Mouse (Mus musculus): ENCODE results near the gene Nkd1.

The Nkd1 gene

GRCm38 (mm10) chr8:88538976-88539371 is 17.8 kb downstream of the Nkd1 start:
- DNase-seq (ENCODE audit: low spot score), result no peak

DNA sequence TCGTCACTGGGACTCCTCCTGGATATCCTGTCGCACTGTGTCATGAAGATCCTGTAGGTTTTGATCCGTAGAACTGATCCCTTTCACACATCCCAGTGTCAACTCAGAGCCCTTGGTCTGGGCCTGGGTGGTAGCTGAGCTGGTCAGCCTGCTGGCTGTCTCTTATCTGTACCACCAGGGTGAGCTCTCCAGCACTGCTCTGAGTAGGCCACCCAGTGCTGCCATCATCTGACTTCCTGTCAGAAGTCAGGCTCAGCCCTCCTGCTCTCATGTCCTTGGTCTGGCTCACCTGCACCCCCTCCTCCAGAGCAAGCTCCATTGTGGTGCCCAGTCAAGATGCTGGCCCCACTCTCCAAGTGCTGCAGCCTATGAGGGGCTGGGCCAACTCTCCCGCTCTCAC is 18.8 kb downstream of the Nkd1 start:
- DNase-seq (ENCODE audit: low spot score), result no peak

- no peak for DNase-seq (ENCODE audit: low spot score)
Observed at GRCm38 (mm10) chr8:88542596-88543213, 21.6 kb downstream of the Nkd1 start.

- DNase-seq (ENCODE audit: low spot score), result no peak
Observed at GRCm38 (mm10) chr8:88544677-88545076, 23.5 kb downstream of the Nkd1 start.

GRCm38 (mm10) chr8:88545441-88545840 is 24.3 kb downstream of the Nkd1 start:
- DNase-seq (ENCODE audit: low spot score), result no peak

GRCm38 (mm10) chr8:88546032-88546732 is 25.0 kb downstream of the Nkd1 start:
- DNase-seq (ENCODE audit: low spot score), result no peak

- DNase-seq (ENCODE audit: low spot score), result peak; percentile 35
Observed at GRCm38 (mm10) chr8:88555669-88556068, 34.5 kb downstream of the Nkd1 start.

DNA sequence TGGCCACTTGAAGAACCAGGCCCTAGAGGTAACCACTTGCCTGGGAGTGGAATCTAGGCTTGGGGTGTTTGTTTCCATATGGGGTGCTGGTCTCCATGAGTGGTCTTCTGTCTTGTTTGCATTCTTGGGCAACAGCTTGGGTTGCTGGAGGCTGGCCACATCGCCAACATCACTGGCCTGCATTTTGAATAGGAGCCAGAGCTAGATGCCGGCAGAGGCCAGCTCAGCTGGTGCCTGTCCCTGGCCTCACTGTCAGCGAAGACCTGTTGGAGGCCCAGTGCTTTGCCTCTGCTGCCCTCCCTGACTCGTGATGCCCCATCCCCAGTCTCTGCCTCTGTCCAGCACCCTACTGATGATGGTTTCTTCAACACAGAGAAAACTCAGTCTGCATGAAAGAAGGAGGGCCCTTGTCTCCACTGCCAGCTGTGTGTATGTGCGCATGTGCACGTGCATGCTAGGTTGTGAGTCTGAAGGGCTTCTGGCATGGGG is 38.9 kb downstream of the Nkd1 start:
- DNase-seq (ENCODE audit: low spot score), result no peak

GRCm38 (mm10) chr8:88561402-88561801 is 40.2 kb downstream of the Nkd1 start:
- no peak for DNase-seq (ENCODE audit: low spot score)

DNA sequence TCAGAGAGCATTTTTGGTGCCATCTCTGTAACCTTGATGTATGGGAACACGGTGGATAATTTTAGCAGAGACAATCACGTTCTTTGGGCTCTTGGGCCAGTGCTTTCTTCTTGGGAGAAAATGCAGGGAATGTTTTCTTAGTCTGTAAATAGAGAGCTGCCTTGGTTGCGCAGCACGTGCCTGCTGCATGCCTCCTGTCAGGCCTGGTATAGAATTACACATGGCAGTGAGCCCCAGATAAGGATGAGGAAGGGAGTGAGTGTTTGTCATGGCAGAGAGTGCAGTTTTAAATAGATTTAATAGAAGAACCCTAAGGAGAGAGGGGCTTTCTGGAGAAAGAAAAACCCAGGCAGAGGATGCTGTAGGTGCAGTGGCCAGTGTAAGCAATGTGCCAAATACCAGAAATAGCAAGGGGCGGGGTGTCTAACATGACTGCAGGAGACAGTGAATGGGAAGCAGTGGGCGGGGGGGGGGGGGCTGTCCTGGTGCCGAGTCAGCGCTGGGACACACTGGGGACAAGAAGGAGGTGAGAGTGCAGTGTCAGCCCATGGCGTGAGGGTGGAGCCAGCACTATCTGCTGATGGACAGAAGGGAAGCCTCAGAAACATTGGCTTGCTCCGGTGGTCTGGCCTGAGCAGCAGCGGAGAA is 43.2 kb downstream of the Nkd1 start:
- no peak for DNase-seq (ENCODE audit: low spot score)

DNA sequence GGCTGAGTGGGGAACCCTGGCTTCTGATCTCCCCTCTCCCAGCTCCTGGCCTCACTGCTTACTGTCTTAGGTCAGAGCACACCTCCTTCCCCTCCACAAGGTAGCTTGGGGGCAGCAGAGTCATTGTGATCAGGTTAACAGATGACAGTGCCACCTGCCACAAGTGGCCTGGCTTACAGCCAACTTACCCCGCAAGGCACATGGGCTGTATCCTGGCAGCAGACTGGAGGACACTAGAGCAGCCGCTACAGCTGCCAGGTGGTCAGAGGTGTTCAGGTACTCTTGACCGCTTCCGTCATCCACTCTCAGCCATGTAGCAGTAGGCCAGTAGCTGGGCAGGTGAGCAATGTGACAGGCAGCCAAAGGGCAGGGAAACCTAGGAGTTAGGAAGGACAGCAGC is 45.0 kb downstream of the Nkd1 start:
- DNase-seq (ENCODE audit: low spot score), result no peak

DNA sequence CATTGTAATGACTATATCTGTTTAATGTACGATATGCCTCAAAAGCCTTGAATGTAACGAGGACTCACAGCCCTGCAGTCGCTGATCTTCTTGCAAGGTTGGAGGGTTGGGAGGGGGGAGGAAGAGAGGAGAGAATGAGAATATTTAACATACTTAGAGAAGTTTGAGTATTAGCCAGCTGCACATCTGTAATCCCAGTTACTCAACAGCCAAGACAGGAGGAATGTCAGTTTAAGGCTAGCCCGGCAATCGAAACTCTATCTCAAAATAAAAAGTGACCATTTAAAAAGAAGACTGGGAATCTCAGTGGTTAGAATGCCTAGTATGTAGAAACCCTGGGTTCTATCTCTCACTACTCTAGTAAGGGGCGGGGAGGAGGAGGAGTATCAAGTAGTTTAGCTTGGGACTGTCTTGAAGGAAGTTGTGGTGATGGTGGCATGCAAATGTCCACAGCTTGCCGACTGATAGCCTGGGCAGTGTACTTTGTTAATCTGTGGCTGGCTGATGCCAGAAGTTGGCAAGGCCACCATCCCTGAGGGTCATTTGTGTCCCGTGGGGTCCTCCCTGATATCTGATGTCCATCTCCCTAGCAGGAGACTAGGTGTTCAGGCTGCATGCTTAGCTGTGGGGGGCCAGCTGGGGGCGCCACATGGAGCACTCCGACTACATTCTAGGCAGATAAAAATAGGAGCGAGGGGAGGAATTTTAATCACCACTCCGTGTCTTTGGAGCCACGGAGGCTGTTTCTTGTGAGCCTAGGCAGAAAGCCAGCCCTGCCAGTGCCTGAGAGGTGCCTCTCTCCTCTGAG is 46.4 kb downstream of the Nkd1 start:
- DNase-seq (ENCODE audit: low spot score), result no peak

DNA sequence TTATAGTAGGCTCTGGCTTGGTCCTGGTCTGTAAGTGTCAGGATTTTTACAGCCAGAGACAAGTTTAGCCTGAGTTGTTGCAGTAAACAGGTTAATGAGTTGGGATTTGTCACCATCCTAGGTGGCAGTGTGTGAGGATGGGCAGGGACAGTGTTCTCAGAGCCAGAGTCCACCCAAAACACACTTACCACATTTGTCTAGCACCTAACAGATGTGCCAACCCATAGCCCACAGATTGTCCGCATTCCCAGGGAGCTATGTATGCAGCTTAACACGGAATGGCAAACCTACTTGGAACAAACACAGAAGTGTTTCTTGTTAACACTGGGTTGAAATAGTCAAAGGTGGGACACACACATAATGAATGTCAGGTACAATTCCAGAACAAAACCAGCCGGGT is 47.1 kb downstream of the Nkd1 start:
- DNase-seq (ENCODE audit: low spot score), result no peak

DNA sequence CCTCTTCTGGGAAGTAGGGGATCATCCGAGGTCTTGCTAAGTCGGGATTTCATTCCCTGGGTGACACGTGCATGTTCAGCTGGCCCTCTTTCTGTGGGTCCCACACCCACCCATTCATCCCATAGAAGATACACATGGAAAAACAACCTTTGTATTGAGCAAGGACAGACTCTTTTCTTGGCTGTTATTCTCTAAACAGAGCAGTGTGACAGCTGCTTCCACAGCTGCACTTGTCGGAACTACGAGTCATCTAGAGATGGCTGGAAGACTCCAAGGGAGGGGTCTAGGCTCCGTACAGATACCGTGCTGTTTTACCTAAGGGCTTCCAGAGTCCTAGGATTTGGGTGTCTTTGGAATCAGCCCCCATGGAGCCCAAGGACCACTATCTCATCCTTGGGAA is 48.2 kb downstream of the Nkd1 start:
- DNase-seq (ENCODE audit: low spot score), result no peak

DNA sequence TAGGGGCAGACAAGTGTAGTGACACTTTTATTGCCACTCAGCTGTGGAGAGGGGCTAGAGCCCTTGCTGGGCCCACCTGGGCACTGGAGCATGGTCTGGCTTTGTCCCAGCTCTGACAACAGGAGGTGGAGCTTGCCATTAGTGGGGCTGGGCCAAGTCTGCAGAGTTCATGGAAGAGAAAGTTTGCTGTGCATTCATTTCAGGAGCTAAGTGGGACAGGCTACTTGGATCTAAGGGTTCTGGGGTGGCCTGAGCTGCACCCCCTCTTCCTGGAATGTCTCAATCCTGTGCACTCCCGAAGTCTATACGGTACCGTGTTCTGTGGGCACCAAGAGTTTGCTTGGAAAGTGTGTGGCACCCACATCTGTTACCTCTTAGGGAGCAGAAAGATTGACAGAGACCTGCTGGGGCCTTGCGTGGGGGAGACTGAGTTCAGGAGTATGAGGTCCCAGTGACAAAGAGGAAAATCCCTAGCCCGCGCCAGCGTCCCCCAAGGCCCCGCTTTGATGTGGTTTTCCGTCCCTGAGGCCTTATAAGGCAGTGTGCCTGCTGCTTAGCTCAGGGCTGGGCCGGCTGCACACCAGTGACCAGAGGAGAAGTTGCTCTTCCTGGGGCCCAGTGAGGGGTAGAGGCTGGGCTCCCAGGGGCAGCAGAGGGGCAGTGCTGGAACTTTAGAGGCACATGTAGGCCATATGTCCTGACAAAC is 49.3 kb downstream of the Nkd1 start:
- no peak for DNase-seq (ENCODE audit: low spot score)

DNA sequence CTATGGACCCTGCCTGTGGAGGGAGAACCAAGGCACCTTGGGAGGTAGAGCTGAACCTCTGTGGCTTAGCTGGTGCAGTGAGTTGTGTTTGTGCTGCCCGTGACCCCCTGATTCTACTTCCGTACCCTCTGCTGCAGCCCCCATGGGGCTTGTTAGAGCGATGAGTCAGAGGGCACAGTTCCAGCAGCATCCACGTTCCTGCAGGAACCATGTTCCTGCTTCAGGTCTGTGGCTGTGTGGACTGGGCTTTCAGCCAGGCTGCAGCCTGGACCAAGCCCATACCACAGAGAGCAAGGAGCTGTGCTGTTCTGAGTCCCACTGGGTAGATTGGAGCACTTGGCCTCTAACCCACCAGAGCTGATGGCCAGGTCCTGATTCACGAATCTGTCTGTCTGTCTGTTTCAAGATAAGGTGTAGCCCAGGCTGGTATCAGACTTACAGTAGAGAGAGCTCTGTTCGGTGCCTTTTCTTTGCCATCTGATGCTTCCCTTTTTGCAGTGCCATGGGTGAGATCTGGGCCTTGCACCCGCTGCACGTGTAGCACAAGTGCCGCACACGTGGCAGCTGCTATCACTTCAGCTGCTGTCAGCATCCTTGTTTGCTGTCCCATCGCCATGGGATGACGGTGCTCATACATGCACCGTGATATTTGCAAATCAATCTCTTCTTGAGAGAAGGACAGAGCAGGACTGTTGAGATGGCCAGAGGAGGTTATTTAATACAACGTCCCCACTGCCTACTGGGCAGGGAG is 50.5 kb downstream of the Nkd1 start:
- DNase-seq (ENCODE audit: low spot score), result no peak

DNA sequence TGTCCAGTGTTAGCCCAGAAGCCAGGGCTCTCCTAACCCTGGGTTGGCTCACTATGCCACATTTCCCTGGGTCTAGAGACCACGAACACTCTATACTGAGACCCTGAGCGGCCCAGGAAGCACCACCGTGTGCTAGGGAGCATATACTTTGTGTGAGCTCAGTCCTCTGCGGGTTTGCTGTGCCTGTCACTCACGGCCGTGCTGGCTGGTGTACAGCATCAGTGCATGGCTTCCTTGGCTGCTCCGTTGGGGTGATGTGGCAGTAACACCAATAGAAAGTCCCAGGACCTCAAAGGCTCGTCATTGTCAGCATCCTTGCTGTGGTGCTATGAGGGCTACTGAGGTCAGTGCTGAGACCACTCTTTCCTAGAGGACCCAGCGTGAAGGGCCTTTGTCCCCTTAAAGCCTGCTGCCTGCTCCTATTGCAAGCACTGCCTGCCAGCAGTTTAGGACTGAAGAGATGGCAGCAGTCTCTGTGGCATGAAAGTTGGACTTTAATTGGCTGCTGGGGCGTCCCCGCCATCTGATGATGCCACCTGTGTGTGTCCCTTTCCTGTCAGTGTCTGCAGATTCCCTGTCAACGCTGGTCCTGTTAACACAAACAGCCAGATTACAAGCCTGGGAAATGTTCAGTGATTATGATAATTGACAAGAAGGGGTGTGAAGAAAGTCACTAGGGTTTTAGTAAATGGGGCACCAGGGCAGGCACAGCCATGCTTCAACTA is 51.2 kb downstream of the Nkd1 start:
- DNase-seq (ENCODE audit: low spot score), result no peak

- DNase-seq (ENCODE audit: low spot score), result no peak
Observed at GRCm38 (mm10) chr8:88572941-88573645, 51.9 kb downstream of the Nkd1 start.

- no peak for DNase-seq (ENCODE audit: low spot score)
Observed at GRCm38 (mm10) chr8:88574975-88575374, 53.8 kb downstream of the Nkd1 start.

All from urinary bladder, postnatal 25 days (tissue).